Mouse (Mus musculus) Patski (cell line): ENCODE data around the gene Pbxip1. TPM values are rescaled to one million over a fixed set of nuclear protein-coding genes. Genes with fewer than 3 reads are reported as not detected.
A peak's percentile ranks its signal among the peaks of the same experiment; 100 is the strongest.

Experiments used
- ATAC-seq: fragments of 100-300 bp; one replicate; pipeline ENCODE4 v1.8.0; 2021
- CTCF ChIA-PET: fragments of 350-600 bp; sonication (Branson Sonifier 250); formaldehyde crosslinking; loops from one replicate; lab custom pipeline; 2022; ENCODE audit warnings: inconsistent platforms; lab: Charles Lee
- POLR2A ChIA-PET: fragments of 350-600 bp; sonication (Branson Sonifier 250); formaldehyde crosslinking; loops from one replicate; lab custom pipeline; 2022; ENCODE audit warnings: antibody characterized with exemption, inconsistent platforms; lab: Charles Lee
- DNase-seq: peaks from one replicate; pipeline ENCODE4 v3.0.0-alpha.2; 2011; ENCODE audit warnings: low read depth, low spot score
- H3K27me3 ChIP-seq: fragments of 371-371 bp; one replicate; pipeline ENCODE4 v1.5.1; 2021
- CTCF ChIP-seq: fragments of 100-300 bp; IDR thresholded peaks from one replicate; pipeline ENCODE4 v1.5.1; 2021
- in situ Hi-C: fragments of 300-500 bp; cut with MboI; formaldehyde crosslinking; loops from 3 replicates; pipeline ENCODE4 v1.11.1; 2018; ENCODE audit warnings: low pct_unique_long_range_greater_than_20kb, mixed read lengths
- polyA plus RNA-seq: library from polyadenylated mRNA; unstranded; gene quantifications from one replicate; pipeline ENCODE4 v1.2.3, GENCODE M21; 2021

Pbxip1 gene
- polyA plus RNA-seq, 1 experiment from 2014 or later, result 354 TPM

DNA sequence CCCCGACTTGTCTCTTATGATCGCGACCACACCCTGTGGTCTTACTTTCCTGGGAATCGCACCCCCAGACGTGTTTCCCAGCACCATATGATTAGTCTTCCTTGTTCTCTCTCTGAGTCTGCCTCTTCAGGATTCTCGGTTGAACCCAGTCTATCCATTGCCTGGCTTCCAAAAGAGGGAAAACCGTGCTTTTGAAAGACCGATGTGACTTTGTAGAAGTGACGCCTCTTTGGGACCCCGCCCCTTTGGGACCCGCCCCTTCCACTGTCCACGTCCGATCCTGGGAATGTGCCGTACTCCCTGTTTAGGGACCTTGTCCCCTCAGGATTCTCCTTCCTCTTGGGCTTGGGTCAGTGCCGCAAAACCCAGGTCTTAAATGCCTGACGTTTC is 17.6 kb upstream of the Pbxip1 start:
- ChIA-PET POLR2A (interaction anchor here (0.6 to 4.2 kb wide), 9 partner anchors 12 to 101 kb away, joined by 3 to 56 read pairs (median 5); partner anchors contain the start of genes Efna3, Pbxip1, Pygo2 and Zbtb7b), CTCF (interaction anchor here (0.7 to 3.7 kb wide), 7 partner anchors 9 to 63 kb away, joined by 4 to 22 read pairs (median 5); partner anchors contain the start of gene Zbtb7b)
- ATAC-seq, result no peak
- in situ Hi-C loops, result no loop called here
- no peak for TF ChIP-seq CTCF
- DNase-seq, result peak; percentile 63
- no peaks in the 10 kb centered on the region for H3K27me3 ChIP-seq

DNA sequence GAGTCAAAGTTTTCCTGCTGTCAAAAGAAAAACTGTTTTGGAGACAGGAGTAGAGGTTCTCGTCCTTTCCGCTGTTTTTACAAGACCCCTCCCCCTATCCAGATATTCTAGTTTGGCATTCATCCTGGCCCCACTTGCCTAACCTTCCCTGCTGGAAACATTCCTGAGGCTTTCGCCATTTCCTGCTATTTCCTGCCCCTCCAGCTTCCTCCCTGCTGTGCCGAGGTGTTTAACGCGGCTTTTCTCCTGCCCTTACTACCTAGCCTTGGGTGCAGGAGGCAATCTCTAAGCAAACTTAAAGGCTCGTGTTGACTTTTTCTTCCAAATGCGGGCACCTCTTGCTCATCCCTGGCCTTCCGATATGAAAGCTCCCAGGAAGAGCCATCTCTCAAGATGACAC is 16.9 kb upstream of the Pbxip1 start:
- DNase-seq (peak; percentile 73), ATAC-seq (no peak)
- in situ Hi-C loops, result no loop called here
- TF ChIP-seq CTCF, result no peak
- ChIA-PET POLR2A (interaction anchor here (0.6 to 4.2 kb wide), 9 partner anchors 11 to 102 kb away, joined by 3 to 56 read pairs (median 5); partner anchors contain the start of genes Adam15, Efna3, Pbxip1 and Pygo2), CTCF (interaction anchor here (0.7 to 3.7 kb wide), 11 partner anchors 8 to 130 kb away, joined by 3 to 22 read pairs (median 4); partner anchors contain the start of genes Flad1, Pygo2 and Zbtb7b)
- no peaks in the 10 kb centered on the region for H3K27me3 ChIP-seq

DNA sequence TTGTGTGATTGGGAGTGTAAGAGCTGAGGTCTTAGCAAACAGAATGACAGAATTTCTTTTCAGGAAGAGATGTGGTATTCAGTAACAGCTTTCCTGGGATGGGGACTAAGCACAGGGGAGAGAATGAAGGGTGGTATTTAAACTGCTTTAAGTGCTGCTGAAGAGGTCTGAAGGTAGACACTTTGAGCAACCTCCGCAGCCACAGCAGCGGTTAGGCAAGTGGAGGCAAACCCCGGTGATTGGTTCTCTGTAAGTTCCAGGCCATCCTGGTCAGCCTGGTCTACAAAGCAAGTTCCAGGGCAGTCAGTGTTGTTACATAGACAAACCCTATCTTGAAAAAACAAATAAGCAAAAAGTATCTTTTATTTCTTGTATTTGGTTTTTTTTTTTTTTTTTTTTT is 16.5 kb upstream of the Pbxip1 start:
- TF ChIP-seq CTCF, result no peak
- no peak for ATAC-seq
- no peak for DNase-seq
- no peaks in the 10 kb centered on the region for H3K27me3 ChIP-seq
- in situ Hi-C loops, result no loop called here
- ChIA-PET POLR2A (interaction anchor here (0.6 to 4.2 kb wide), 10 partner anchors 11 to 98 kb away, joined by 3 to 56 read pairs (median 5); partner anchors contain the start of genes Adam15, Efna3, Pbxip1 and Pygo2), CTCF (interaction anchor here (0.7 to 3.7 kb wide), 9 partner anchors 8 to 130 kb away, joined by 3 to 22 read pairs (median 4); partner anchors contain the start of genes Flad1 and Pygo2)

DNA sequence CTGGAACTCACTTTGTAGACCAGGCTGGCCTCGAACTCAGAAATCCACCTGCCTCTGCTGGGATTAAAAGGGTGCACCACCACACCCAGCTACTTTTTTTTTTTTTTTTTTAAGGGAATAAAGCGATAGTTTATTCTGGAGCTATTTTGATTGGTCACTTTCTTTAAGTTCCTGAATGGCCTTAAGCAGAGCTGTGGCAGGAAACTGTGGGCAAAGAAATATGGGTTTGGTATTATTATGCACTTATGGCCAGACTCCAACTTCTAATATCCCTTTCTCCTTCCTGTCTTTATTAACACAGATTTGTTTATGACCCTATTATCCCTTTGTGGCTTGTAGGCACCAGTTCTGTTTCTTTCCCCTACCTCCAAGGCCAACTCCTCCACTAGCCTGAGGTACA is 16.1 kb upstream of the Pbxip1 start:
- TF ChIP-seq CTCF, result no peak
- no peak for DNase-seq

DNA sequence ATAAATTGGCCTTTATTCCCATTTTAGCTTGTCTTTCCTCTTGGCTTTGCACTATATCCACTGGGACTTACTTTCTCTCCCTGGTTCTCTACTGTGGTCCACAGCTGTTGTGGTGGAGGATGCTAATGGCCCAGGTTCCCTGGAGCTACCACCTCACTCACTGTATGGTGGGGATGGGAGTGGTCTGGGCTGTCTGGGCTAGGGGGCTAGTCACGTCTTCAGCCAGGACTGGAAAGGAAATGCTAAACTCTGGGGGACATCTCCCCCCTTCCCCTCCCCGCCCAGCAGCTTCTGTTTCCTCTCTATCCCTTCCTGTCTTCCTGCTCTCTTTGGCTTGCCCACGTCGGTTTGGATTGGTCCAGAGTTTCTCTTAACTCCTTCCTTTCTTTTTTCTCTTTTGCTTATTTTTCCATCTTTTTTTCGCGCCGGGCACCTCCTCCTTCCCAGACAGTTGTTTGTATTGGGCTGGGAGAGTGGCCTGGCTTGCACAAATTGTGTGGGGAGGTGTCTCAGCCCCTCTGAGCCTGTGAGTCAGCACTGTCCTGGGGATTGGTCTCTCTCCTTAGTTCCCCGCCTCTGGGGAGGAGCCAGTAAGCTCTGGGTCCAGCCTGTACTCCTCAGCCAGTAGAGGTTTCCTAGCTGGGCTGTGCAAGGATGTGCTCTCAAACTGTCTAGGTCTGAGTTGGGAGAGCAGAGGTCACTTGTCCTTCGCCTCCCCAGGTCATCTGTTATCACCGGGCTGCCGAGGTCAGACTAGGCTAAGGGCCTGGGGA is 15.3 kb upstream of the Pbxip1 start:
- peak; percentile 85 for ATAC-seq
- H3K27me3 ChIP-seq, result no peaks in the 10 kb centered on the region
- peak; percentile 91 for DNase-seq
- in situ Hi-C loops, result no loop called here
- TF ChIP-seq CTCF, result no peak
- CTCF ChIA-PET, result interaction anchor here (0.9 to 3.7 kb wide), 9 partner anchors 9 to 37 kb away, joined by 3 to 22 read pairs (median 5); partner anchors contain the start of gene Flad1
- POLR2A ChIA-PET, result interaction anchor here (0.6 to 4.2 kb wide), 12 partner anchors 9 to 1434 kb away, joined by 3 to 56 read pairs (median 4); partner anchors contain the start of genes Pbxip1, Pygo2 and Zbtb7b

More for the DNA sequence above, 16.1 kb upstream of the Pbxip1 start:
- CTCF ChIA-PET, result interaction anchor here (0.7 to 3.7 kb wide), 9 partner anchors 9 to 38 kb away, joined by 3 to 22 read pairs (median 4); partner anchors contain the start of genes Flad1 and Pygo2
- ATAC-seq, result no peak
- in situ Hi-C loops, result no loop called here
- no peaks in the 10 kb centered on the region for H3K27me3 ChIP-seq
- POLR2A ChIA-PET, result interaction anchor here (0.6 to 4.2 kb wide), 11 partner anchors 10 to 1433 kb away, joined by 3 to 56 read pairs (median 5); partner anchors contain the start of genes Adam15, Efna3, Pbxip1 and Pygo2

DNA sequence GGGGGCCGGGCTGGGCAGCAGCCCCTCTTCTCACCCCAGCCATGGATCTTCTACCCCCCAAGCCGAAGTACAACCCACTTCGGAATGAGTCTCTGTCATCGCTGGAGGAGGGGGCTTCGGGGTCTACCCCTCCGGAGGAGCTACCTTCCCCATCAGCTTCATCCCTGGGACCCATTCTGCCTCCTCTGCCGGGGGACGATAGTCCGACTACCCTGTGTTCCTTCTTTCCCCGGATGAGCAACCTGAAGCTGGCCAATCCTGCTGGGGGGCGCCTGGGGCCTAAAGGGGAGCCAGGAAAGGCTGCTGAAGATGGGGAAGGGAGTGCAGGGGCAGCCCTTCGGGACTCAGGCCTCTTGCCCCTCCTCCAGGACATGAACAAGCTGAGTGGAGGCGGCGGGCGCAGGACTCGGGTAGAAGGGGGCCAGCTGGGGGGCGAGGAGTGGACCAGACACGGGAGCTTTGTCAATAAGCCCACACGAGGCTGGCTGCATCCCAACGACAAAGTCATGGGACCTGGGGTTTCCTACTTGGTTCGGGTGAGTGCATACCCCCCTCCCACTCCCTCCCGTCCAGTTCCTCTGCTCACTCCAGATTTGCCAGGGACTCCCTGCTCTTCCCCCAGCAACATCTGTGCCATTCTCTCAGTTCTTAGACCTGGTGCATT is 14.6 kb upstream of the Pbxip1 start:
- ATAC-seq, result no peak
- POLR2A ChIA-PET, result interaction anchor here (0.8 to 4.2 kb wide), 7 partner anchors 8 to 37 kb away, joined by 3 to 56 read pairs (median 5); partner anchors contain the start of genes Pbxip1, Pygo2 and Zbtb7b
- in situ Hi-C loops, result no loop called here
- H3K27me3 ChIP-seq, result no peaks in the 10 kb centered on the region
- no peak for DNase-seq
- CTCF ChIA-PET, result interaction anchor here (0.9 to 3.7 kb wide), 5 partner anchors 12 to 35 kb away, joined by 3 to 22 read pairs (median 6); no protein-coding TSS in a partner anchor
- no peak for TF ChIP-seq CTCF

DNA sequence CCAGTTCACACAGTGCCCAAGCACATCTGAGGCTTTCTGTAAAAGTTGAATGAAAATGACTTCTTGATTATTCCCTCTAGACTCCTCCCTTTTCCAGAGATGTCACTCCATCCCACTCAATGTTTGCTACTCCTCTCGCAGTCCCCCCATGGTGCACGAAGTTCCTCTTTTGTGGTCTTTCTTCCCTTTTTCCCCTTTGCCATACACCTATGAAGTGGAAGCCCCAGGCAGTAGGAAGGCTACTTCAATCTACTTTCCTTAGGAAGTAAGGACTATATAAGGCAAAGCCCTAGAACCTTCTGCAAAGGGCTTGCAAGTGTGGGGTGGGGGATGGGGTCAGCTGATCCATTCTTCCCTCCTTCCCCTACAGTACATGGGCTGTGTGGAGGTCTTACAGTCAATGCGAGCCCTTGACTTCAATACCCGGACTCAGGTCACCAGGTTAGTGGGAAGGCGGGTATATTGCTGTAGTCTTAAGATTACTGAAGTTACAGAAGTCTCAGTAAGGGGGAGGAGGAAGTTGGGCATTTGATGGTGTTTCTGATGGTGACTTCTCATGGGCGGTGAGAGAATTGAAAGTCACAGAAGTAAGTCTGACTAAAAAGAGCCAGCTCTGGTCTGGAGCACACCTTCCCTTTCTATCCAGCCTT is 13.8 kb upstream of the Pbxip1 start:
- in situ Hi-C loops, result no loop called here
- TF ChIP-seq CTCF, result no peak
- ChIA-PET CTCF (interaction anchor here (1.0 to 3.7 kb wide), 5 partner anchors 9 to 34 kb away, joined by 3 to 22 read pairs (median 5); no protein-coding TSS in a partner anchor), POLR2A (interaction anchor here (1.1 to 4.2 kb wide), 5 partner anchors 8 to 36 kb away, joined by 3 to 56 read pairs (median 6); partner anchors contain the start of genes Pbxip1, Pygo2 and Zbtb7b)
- no peak for ATAC-seq
- DNase-seq, result no peak
- H3K27me3 ChIP-seq, result no peaks in the 10 kb centered on the region

DNA sequence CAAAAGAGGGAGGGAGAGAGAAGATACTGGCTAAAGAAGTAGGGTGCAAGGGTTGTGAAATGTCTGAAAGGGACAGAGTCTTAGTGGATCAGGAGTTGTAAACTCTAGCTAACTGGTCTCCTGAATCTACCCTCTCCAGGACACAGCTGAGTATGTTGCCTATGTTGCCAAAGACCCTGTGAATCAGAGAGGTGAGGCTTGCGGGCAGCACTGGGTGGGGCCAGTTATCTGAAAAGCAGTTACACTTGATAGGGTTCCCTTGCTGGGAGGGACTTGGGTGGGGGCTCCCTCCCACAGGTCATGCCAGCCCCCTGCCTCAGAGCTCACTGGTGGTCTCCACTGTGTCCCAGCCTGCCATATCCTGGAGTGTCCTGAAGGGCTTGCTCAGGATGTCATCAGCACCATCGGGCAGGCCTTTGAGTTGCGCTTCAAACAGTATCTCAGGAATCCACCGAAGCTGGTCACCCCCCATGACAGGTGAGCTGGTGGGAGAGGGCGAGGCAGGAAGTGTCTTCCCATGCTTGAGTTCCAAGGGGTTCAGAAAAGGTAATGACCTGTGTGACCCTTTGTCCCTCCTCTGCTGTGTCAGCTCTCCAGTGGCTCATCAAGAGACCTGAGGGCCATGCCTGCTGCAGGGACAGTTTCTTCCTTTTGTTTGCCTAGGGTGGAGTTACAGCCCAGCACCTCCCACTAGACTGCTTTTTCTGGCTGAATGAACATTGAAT is 11.9 kb upstream of the Pbxip1 start:
- ChIA-PET POLR2A (no interaction called here), CTCF (no interaction called here)
- in situ Hi-C loops, result no loop called here
- TF ChIP-seq CTCF, result no peak
- no peaks in the 10 kb centered on the region for H3K27me3 ChIP-seq
- ATAC-seq (no peak), DNase-seq (no peak)

DNA sequence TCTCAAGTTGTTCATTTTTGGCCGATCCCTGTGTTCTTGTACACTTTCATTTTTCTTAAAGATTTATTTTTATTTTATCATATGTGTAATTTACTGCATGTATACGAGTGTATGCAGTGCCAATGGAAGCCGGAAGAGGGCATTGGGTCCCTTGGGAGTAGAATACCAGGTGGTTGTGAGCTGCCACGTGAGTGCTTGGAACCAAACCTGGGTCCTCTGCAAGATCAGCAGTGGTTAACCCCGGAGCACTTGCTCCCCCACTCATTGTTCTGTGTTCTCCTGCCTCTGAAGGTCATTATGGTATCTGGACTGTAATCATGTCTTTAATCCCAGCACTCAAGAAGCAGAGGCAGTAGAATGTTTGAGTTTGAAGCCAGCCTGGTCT is 11.4 kb upstream of the Pbxip1 start:
- H3K27me3 ChIP-seq, result no peaks in the 10 kb centered on the region
- no peak for TF ChIP-seq CTCF
- ChIA-PET POLR2A (no interaction called here), CTCF (interaction anchor here (1.4 kb wide), 1 partner anchor 29 kb away, joined by 7 read pairs; no protein-coding TSS in a partner anchor)
- in situ Hi-C loops, result no loop called here
- ATAC-seq, result no peak
- DNase-seq, result no peak
